Mouse (Mus musculus) mouse trophoblast stem cell (cell line): ENCODE results near the gene Ahcyl1.

Experiments
- in situ Hi-C, 2 experiments: fragments of 300-500 bp; cut with MseI, MboI; formaldehyde crosslinking; loops; 2 replicates in 1 of 2; 3 replicates in 1 of 2; pipeline ENCODE4 v1.15.1; 2025

Gene Ahcyl1

GRCm38 (mm10) chr3:107619911-107620310, 76.4 kb downstream of the Ahcyl1 start:
- in situ Hi-C loops, result no loop called here

DNA sequence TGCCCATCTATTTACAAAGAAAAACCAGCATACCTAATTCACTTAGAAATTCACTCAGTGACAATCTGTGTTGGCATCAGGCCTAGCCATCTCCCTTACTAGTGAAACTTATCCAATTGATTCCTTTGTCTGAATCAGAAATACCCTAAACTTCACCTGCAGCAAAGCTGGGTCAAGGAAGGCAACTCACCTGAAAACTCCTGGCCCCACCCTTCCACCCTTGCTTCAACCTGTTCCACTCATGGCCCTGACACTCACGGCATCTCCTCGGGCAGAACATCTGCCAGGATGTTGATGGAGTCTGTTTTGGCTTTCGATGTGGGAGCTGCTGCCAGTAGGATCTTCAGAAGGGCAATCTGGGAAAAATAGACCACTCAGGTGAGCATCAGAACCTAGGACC, 78.6 kb downstream of the Ahcyl1 start:
- in situ Hi-C loops, result no loop called here
